Mouse (Mus musculus): ENCODE results near the gene Smap2.

GRCm38 (mm10) chr4:120968486-120968885 lies 48.6 kb downstream of the Smap2 start:
- TF ChIP-seq CTCF (IDR thresholded peaks at IDR 0.05; ENCODE audit: borderline replicate concordance, extremely low read depth, insufficient read depth, insufficient read length), result no peak
- no peak for TF ChIP-seq POLR2A (IDR thresholded peaks at IDR 0.05; ENCODE audit: borderline replicate concordance, extremely low read depth, insufficient read depth, insufficient read length, poor library complexity, severe bottlenecking)

Data from brain, embryonic 14.5 days (tissue).